Mouse (Mus musculus) cerebellum, postnatal 10 days (tissue): Measurements from ENCODE around the gene Bcl2l12.

ENCODE experiments used
- DNase-seq, 2 experiments: peaks; one replicate each; pipeline ENCODE4 v3.0.0; 2021; ENCODE audit warnings: mixed read lengths in 2 of 2

Bcl2l12 gene

GRCm38 (mm10) chr7:45017242-45018061, 18.9 kb upstream of the Bcl2l12 start, which contains the start of gene Rras:
TSS of gene Rras (plus strand) at chr7:45017961.
- DNase-seq, result peak; percentile 85

- no peak for DNase-seq
Observed at GRCm38 (mm10) chr7:45016761-45017160, 18.2 kb upstream of the Bcl2l12 start.

- DNase-seq, result peak; percentile 100
Observed at GRCm38 (mm10) chr7:45015957-45016612, 17.6 kb upstream of the Bcl2l12 start, which contains the start of gene Scaf1. TSS of gene Scaf1 (minus strand) at chr7:45016363.

- DNase-seq, result no peak
Observed at GRCm38 (mm10) chr7:45015344-45015956, 16.9 kb upstream of the Bcl2l12 start.

DNA sequence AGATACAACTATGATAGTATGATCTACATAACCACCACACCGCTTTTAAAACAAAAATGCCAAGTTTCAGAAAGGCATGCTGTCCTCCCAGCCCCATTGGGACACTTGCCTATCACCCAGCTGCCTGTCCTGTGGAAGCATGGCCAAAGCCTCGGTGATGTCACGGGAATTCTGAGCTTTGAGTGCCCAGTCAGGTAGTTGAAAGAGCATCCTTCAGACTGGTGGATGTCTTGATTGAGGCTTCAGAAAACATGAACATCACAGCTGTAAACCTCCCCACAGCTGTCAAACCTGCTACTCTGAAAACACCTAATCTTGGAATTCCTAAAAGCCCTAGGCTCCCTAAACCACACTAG, 15.6 kb upstream of the Bcl2l12 start:
- DNase-seq, result peak in 1 of 2 experiments; percentile 4

DNA sequence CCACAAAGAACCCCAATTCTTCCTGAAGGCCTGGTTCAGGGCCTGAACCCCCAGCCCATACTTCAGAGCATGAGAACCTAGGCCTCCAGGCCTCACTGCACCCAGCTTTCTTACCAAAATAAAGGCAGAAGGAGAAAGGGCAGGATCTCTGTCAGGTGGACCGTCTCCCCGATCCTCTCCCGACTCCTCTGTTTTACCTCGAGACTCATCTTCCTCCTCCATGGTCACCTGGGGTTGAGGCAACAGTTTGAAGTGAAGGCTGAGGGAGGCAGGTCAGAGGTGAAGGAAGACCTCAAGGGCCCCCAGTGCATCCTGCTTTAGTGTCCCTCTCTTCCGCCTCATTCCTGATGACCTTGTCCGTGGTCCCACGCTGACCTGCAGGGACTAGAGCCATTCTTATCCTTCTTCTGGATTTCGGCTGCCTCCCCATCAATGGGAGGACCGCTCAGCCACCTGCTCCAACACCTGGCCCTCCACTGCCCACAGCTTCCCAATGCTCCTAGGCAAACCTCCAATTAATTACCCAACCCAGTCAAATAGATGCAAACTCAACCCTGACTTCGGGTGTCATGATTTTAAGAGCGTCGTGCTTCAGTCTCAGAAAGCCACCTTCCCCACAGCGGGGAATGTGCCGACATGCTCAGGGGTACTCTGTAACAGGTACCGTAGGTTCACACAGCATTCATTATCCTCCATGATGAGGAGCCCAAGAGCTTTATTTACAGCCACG, 15.0 kb upstream of the Bcl2l12 start:
- peak in 1 of 2 experiments; percentile 3 for DNase-seq

GRCm38 (mm10) chr7:45012824-45013223, 14.3 kb upstream of the Bcl2l12 start:
- peak in 1 of 2 experiments; percentile 7 for DNase-seq

DNA sequence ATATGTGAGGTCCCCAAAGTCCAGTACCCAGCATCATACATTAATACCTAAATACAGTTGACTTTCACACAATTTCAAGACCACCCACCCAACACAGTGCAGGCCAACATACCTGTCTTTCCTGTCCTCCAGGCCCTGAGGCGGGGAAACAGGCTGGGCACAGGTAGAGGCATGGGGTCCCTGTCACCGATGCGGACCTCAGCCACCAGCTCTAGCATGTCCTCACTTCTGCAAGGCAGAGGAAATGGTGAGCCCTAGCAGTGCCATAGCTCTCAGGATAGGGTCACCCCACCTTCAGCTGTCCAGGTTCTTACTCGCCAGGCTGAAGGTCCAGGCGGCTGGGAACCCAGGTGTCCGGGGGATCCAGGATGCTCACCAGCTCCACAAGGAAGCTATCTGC, 13.5 kb upstream of the Bcl2l12 start:
- peak in 1 of 2 experiments; percentile 4 for DNase-seq

DNA sequence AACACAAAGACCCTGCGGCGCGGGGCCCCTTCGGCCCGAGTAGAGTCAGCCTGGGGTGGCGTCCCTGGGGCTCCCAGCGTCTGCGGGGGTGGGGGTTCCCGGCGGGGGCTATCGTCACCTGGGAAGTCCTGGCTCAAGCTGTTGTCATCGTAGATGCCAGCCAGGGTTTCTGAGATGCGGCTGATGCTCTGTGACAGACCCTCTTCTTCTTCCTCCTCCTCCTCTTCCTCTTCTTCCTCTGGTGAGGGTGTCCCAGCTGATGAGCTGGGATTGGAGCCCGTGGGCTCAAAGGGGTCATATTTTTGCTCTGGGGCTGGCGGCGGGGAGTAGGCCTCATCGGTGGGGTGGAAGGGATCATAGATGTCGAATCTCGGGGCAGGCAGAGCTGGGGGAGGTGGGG, 9.9 kb upstream of the Bcl2l12 start:
- DNase-seq, result peak in 1 of 2 experiments; percentile 8

- DNase-seq, result peak in 1 of 2 experiments; percentile 2
Observed at GRCm38 (mm10) chr7:45007846-45008245, 9.3 kb upstream of the Bcl2l12 start.

GRCm38 (mm10) chr7:45007141-45007540, 8.6 kb upstream of the Bcl2l12 start:
- DNase-seq, result peak in 1 of 2 experiments; percentile 3

GRCm38 (mm10) chr7:45006503-45006902, 8.0 kb upstream of the Bcl2l12 start:
- DNase-seq, result no peak

DNA sequence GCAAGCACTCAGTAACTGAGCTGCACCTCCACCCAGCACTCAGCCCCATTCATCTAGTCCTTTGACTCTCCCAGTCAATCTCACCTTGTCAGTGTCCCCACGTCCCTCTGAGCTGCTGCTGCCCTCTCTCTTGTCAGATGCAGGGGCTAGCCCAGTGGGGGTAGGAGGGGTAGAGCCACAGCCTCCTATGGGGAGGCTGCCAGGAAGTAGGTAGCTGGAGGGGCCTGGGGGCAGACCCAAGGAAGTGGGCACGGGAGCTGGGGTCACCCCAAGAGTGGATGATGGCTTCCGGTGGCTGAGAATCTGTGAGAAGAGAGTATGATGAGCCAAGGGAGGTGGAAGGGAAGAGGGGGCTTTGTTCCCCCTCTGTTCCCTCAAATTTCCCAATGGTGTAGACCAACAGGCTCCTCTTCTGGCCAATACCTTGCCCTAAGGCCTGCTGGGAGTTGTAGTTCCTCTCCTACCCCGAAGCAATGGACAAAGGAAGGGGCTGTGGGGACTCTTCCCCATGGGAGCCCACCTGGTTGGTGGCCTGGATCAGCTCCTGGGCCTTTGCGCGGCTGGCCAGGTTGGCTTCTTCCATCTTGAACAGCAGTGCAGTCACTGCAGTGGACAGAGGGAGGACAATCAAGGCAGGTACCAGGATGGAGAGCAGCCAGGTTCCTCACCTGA, 6.9 kb upstream of the Bcl2l12 start:
- DNase-seq, result no peak

DNA sequence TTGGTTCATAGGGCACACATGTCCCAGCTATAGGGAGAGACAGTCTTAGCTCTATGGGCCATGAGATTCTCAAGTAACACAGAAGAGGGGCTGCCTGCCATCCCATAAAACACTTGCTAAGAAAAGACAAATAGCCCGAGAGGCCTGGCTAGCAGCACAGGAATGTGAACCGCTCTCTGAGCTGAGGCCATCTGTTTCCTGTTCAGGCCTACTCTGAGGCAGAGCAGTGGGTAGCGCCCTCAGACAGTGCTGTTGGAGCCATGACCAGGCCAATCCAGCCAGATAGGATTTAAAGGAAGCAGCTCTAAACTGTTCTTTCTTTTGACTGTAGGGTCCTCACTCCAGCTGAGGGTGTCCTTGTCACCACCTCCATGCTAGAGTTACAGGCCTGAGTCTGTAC, 6.0 kb upstream of the Bcl2l12 start:
- no peak for DNase-seq

DNA sequence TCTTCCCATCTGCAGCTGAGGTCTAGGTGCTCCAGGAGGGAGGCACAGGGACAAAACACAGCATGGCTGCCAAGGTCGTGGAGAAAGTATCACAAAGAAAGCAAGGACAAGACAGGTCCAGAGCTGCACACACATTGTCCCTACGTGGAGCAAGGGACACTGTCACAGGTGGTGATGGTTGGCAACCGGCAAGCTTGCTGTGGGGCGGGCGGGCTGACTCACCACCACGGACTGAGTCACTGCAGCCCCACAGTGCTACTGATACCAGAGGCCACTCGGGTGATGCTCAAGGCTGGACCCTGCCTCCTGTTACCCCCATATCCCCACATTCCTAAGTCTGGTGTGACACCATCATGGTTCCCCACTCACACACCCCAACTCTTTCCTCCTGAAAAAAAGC, 3.9 kb upstream of the Bcl2l12 start:
- no peak for DNase-seq

GRCm38 (mm10) chr7:45000539-45001114, 2.1 kb upstream of the Bcl2l12 start:
- peak; percentile 41 to 55 for DNase-seq

DNA sequence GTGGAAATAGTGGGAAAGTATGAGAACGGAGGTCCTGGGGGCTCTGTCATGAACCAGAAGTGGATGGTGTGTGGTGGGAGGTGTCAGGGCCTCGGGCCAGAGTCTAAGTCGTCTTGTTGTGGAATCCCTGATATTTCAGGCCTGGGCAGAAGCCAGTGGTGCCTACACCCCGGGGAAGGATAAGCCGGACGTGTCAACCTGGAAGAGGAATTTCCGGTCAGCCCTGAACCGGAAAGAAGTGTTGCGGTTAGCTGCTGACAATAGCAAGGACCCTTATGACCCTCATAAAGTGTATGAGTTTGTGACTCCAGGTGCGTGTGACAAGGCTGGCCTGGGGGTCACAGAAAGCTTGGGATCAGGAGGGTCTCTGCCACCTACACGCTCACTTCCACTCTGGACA, 1.2 kb upstream of the Bcl2l12 start:
- DNase-seq, result no peak

GRCm38 (mm10) chr7:44997940-44998428, 528 bp downstream of the Bcl2l12 start:
- DNase-seq, result no peak

GRCm38 (mm10) chr7:44997231-44997939, 1.1 kb downstream of the Bcl2l12 start, which contains the start of gene Irf3:
TSS of gene Irf3 (plus strand) at chr7:44997648.
- DNase-seq, result peak; percentile 98 to 99

GRCm38 (mm10) chr7:44996672-44997071, 1.8 kb downstream of the Bcl2l12 start:
- no peak for DNase-seq
